Comparison of ENCODE assay signal across 15 mouse cellular contexts in genomic region chr17:68045655-68046340, GRCm38 (mm10). TPM values are rescaled to one million over a fixed set of nuclear protein-coding genes. Genes with fewer than 3 reads are reported as not detected.
DNase-seq lines count a peak whose midpoint lies in the region; ATAC-seq and TF ChIP-seq lines count a peak whose summit lies in the region.
"Had no signal": no experiment of that assay in that cellular context is flagged by ENCODE, and none has a peak within 500 bp of the region (broad histone marks: within the 10 kb centered on the region; RNA-seq: fewer than 3 reads in every experiment).

No protein-coding gene starts in this region.

- H3K36me3 ChIP-seq in intestine, embryonic 14.5 days (ENCODE audit: control insufficient read depth, insufficient read depth, low read length): no peaks in the 10 kb centered on the region
- H3K36me3 ChIP-seq in intestine, embryonic 15.5 days: no peaks in the 10 kb centered on the region
- H3K36me3 ChIP-seq in C2C12 (ENCODE audit: control insufficient read depth, insufficient read depth): no peaks in the 10 kb centered on the region
- H3K36me3 ChIP-seq: hindbrain, embryonic 13.5 days; limb, embryonic 13.5 days had no signal

- no peak overlapping the region for H3K27ac ChIP-seq in intestine, embryonic 14.5 days (ENCODE audit: low read depth)
- no peak overlapping the region for H3K27ac ChIP-seq in intestine, embryonic 15.5 days
- H3K27ac ChIP-seq: hindbrain, embryonic 13.5 days; limb, embryonic 13.5 days had no signal

- H3K9me3 ChIP-seq in intestine, embryonic 14.5 days (ENCODE audit: control insufficient read depth, low read length): no peaks in the 10 kb centered on the region
- no peaks in the 10 kb centered on the region for H3K9me3 ChIP-seq in intestine, embryonic 15.5 days
- H3K9me3 ChIP-seq: hindbrain, embryonic 13.5 days; limb, embryonic 13.5 days had no signal

- no peak for ATAC-seq in intestine, embryonic 14.5 days (replicated peaks; ENCODE audit: low FRiP score, low TSS enrichment, low read depth)
- ATAC-seq in intestine, embryonic 15.5 days: no peak

- WGBS in intestine, embryonic 14.5 days: 66% methylated on average over 8 of the region's 8 CpGs
- 53% methylated on average over 8 of the region's 8 CpGs for WGBS in intestine, embryonic 15.5 days

- no peaks in the 10 kb centered on the region for H3K27me3 ChIP-seq in intestine, embryonic 14.5 days (replicated peaks; ENCODE audit: control insufficient read depth, insufficient read depth, low read length)
- H3K27me3 ChIP-seq in intestine, embryonic 15.5 days (replicated peaks): no peaks in the 10 kb centered on the region
- no peaks in the 10 kb centered on the region for H3K27me3 ChIP-seq in C2C12 (ENCODE audit: control insufficient read depth, insufficient read depth, insufficient read length)
- H3K27me3 ChIP-seq: hindbrain, embryonic 13.5 days; limb, embryonic 13.5 days had no signal

- no peak overlapping the region for H3K4me3 ChIP-seq in intestine, embryonic 14.5 days (ENCODE audit: low read depth, low read length)
- no peak overlapping the region for H3K4me3 ChIP-seq in intestine, embryonic 15.5 days (replicated peaks)
- no peak overlapping the region for H3K4me3 ChIP-seq in C2C12 (ENCODE audit: insufficient read depth, poor library complexity, severe bottlenecking)
- H3K4me3 ChIP-seq: erythroblast, embryonic 14.5 days; hindbrain, embryonic 13.5 days; limb, embryonic 13.5 days had no signal

- H3K79me3 ChIP-seq in C2C12 (ENCODE audit: low read depth): no peaks in the 10 kb centered on the region

- H3K4me2 ChIP-seq in intestine, embryonic 14.5 days (ENCODE audit: low read length): no peak overlapping the region
- H3K4me2 ChIP-seq in intestine, embryonic 15.5 days (replicated peaks): no peak overlapping the region
- H3K4me2 ChIP-seq: hindbrain, embryonic 13.5 days; limb, embryonic 13.5 days had no signal

- TF ChIP-seq CTCF in C2C12 (IDR thresholded peaks at IDR 0.05; ENCODE audit: control insufficient read depth, insufficient read depth, insufficient read length): no peak

- no peaks in the 10 kb centered on the region for H3K79me2 ChIP-seq in C2C12 (ENCODE audit: control insufficient read depth, insufficient read depth)

- H3K9ac ChIP-seq in intestine, embryonic 14.5 days (ENCODE audit: low read length): no peak overlapping the region
- H3K9ac ChIP-seq in intestine, embryonic 15.5 days: no peak overlapping the region
- H3K9ac ChIP-seq: hindbrain, embryonic 13.5 days; limb, embryonic 13.5 days had no signal

- H3K4me1 ChIP-seq in intestine, embryonic 14.5 days (replicated peaks; ENCODE audit: control insufficient read depth, insufficient read depth, low read length): no peaks in the 10 kb centered on the region
- H3K4me1 ChIP-seq in intestine, embryonic 15.5 days (replicated peaks): no peaks in the 10 kb centered on the region
- H3K4me1 ChIP-seq: hindbrain, embryonic 13.5 days had no signal

- peak; percentile 48 for DNase-seq in intestine, embryonic 14.5 days (ENCODE audit: low spot score)
- peak; percentile 40 for DNase-seq in NIH3T3 (ENCODE audit: low read depth)
- DNase-seq in lung, postnatal 14 days: peak; percentile 16
- no peak for DNase-seq in layer of hippocampus, adult 9-10 months (ENCODE audit: low spot score)
- no peak for DNase-seq in testis, postnatal 14 days (ENCODE audit: low spot score)
- DNase-seq: adrenal gland, postnatal 14 days; cerebellum, postnatal 25 days; gastrocnemius, postnatal 36 days; layer of hippocampus, postnatal 36 days; thymus, postnatal 4 days had no signal

- H3ac ChIP-seq in C2C12 (ENCODE audit: control insufficient read depth, insufficient read length, low read depth): no peak overlapping the region

TF ChIP-seq in C2C12, 6 proteins besides CTCF, POLR2A, EP300 and RAD21:
- TF ChIP-seq CEBPB (IDR thresholded peaks at IDR 0.05; ENCODE audit: low read depth): peak; percentile 4
- TF ChIP-seq FOSL1 (IDR thresholded peaks at IDR 0.05; ENCODE audit: insufficient read depth, low read length, poor library complexity, severe bottlenecking): no peak
- TF ChIP-seq MAX (IDR thresholded peaks at IDR 0.05): no peak
- no peak for TF ChIP-seq MYOG (IDR thresholded peaks at IDR 0.05; ENCODE audit: control insufficient read depth, extremely low read depth, insufficient read length)
- no peak for TF ChIP-seq MYOD1 (IDR thresholded peaks at IDR 0.05; ENCODE audit: control insufficient read depth, insufficient read length, low read depth)
- TF ChIP-seq USF1 (IDR thresholded peaks at IDR 0.05; ENCODE audit: low read depth): no peak

RNA-seq across cellular contexts. Expression of gene Arhgap28, which starts 41.9 kb away (rescaled TPM):
- polyA plus RNA-seq in intestine, embryonic 14.5 days (2014; fragmentation: Nextera tagmentation; extraction: Ambion mirVana): 29.9 and 36.3 TPM in 2 replicates
- 17.5 and 19.1 TPM in 2 replicates for polyA plus RNA-seq in intestine, embryonic 15.5 days (2015; fragmentation: Nextera tagmentation; extraction: Ambion mirVana)
- polyA plus RNA-seq in C2C12 (2012; fragmentation: generic; extraction: Trizol): 4.3 TPM
- polyA plus RNA-seq: erythroblast, embryonic 14.5 days had no signal

Comparison
In these comparisons a context has a peak if more than half of its experiments do, and no peak if none do; other contexts are left out.
1. DNase-seq: peak in intestine, embryonic 14.5 days (single experiment), NIH3T3 (single experiment) and lung, postnatal 14 days (single experiment); none in layer of hippocampus, adult 9-10 months (single experiment) and testis, postnatal 14 days (single experiment).